ENCODE assay signal across 19 mouse cellular contexts in genomic region chr5:26211030-26211429, GRCm38 (mm10). TPM values are rescaled to one million over a fixed set of nuclear protein-coding genes. Genes with fewer than 3 reads are reported as not detected.
DNase-seq lines count a peak whose midpoint lies in the region; ATAC-seq lines count a peak whose summit lies in the region.
"Had no signal": no experiment of that assay in that cellular context is flagged by ENCODE, and none has a peak within 500 bp of the region (broad histone marks: within the 10 kb centered on the region; RNA-seq: fewer than 3 reads in every experiment).

No protein-coding gene starts in this region.

- no peak for DNase-seq in frontal cortex, postnatal 10 days (ENCODE audit: low spot score in 2 of 2)
- DNase-seq in right cerebral cortex, postnatal 10 days (ENCODE audit: low spot score in 2 of 2), result peak; percentile 27 to 40
- no peak for DNase-seq in right cerebral cortex, adult 18-20 months
- peak; percentile 15 for DNase-seq in telencephalon, adult 2 months (ENCODE audit: low read depth, low spot score)
- no peak for DNase-seq in gastrocnemius, adult 18-20 months (ENCODE audit: low spot score)
- DNase-seq: adrenal gland, postnatal 25 days; cerebellum, postnatal 10 days; heart, adult 2 months; kidney, postnatal 14 days; liver, postnatal 0 days; lung, postnatal 36 days had no signal

- peak overlapping the region; percentile 60 for H3K27ac ChIP-seq in midbrain, embryonic 12.5 days (replicated peaks)
- H3K27ac ChIP-seq: heart, adult 2 months; intestine, embryonic 15.5 days; limb, embryonic 15.5 days; neural tube, embryonic 13.5 days had no signal

- H3K36me3 ChIP-seq in midbrain, embryonic 12.5 days, result no peaks in the 10 kb centered on the region
- H3K36me3 ChIP-seq: intestine, embryonic 15.5 days; limb, embryonic 15.5 days; neural tube, embryonic 13.5 days had no signal

- H3K4me1 ChIP-seq in midbrain, embryonic 12.5 days, result peaks cover 20% of the 10 kb centered on the region
- H3K4me1 ChIP-seq: intestine, embryonic 15.5 days; limb, embryonic 15.5 days had no signal

- H3K9me3 ChIP-seq in midbrain, embryonic 12.5 days, result 0 out of 2 replicates have a peak, but pooled peaks cover 5% of the 10 kb centered on the region
- H3K9me3 ChIP-seq: intestine, embryonic 15.5 days; limb, embryonic 15.5 days; neural tube, embryonic 13.5 days had no signal

- no peak overlapping the region for H3K4me3 ChIP-seq in midbrain, embryonic 12.5 days
- H3K4me3 ChIP-seq: heart, adult 2 months; intestine, embryonic 15.5 days; limb, embryonic 15.5 days; neural tube, embryonic 13.5 days had no signal

- peak; percentile 94 for ATAC-seq in frontal cortex, adult (ENCODE audit: low TSS enrichment)
- ATAC-seq in midbrain, embryonic 12.5 days (ENCODE audit: low FRiP score, low read depth), result 0 out of 2 replicates have a peak, but pooled peaks have one; percentile 66
- no peak for ATAC-seq in granulocyte monocyte progenitor cell, adult 5-6 weeks (replicated peaks; ENCODE audit: poor library complexity, severe bottlenecking)
- ATAC-seq: activated CD4-positive, CD25-positive, alpha-beta regulatory T cell, adult 4 months; intestine, embryonic 15.5 days; liver, postnatal 0 days had no signal

- H3K9ac ChIP-seq in midbrain, embryonic 12.5 days (replicated peaks), result no peak overlapping the region
- H3K9ac ChIP-seq: intestine, embryonic 15.5 days; limb, embryonic 15.5 days; liver, postnatal 0 days; neural tube, embryonic 13.5 days had no signal

- 37% methylated on average over 4 of the region's 4 CpGs for WGBS in midbrain, embryonic 12.5 days

- peak overlapping the region; percentile 30; the same call in 1 of the 2 replicates for H3K4me2 ChIP-seq in midbrain, embryonic 12.5 days (replicated peaks)
- H3K4me2 ChIP-seq: intestine, embryonic 15.5 days; limb, embryonic 15.5 days; neural tube, embryonic 13.5 days had no signal

- H3K27me3 ChIP-seq in midbrain, embryonic 12.5 days, result peaks cover 4% of the 10 kb centered on the region; the same call in 1 of the 2 replicates
- H3K27me3 ChIP-seq: intestine, embryonic 15.5 days; limb, embryonic 15.5 days; neural tube, embryonic 13.5 days had no signal

RNA-seq across cellular contexts. Expression of gene Gm7361, which starts 46.5 kb away (rescaled TPM):
- not detected in 2 replicates for polyA plus RNA-seq in midbrain, embryonic 12.5 days (2016; fragmentation: Nextera tagmentation; extraction: Ambion mirVana)
- not detected in 2 replicates for total RNA-seq in granulocyte monocyte progenitor cell, adult 5-6 weeks (2014; fragmentation: Nextera tagmentation)
- not detected in 2 replicates for total RNA-seq in granulocyte monocyte progenitor cell, adult 5-6 weeks (2017)
- total RNA-seq in gastrocnemius, adult 18-20 months (2021), result not detected
- total RNA-seq: heart, adult 2 months had no signal
- polyA plus RNA-seq: activated CD4-positive, CD25-positive, alpha-beta regulatory T cell, adult 4 months; heart, adult 2 months; heart, postnatal 0 days; intestine, embryonic 15.5 days; limb, embryonic 15.5 days; liver, postnatal 0 days had no signal

Comparison
In these comparisons a context has a peak if more than half of its experiments do, and no peak if none do; other contexts are left out.
1. DNase-seq: peak in right cerebral cortex, postnatal 10 days (2 of 2) and telencephalon, adult 2 months (single experiment); none in frontal cortex, postnatal 10 days (0 of 2), right cerebral cortex, adult 18-20 months (single experiment) and gastrocnemius, adult 18-20 months (single experiment).